Mouse (Mus musculus) lung, postnatal 14 days (tissue): ENCODE results near the gene Tsen54.
A peak's percentile ranks its signal among the peaks of the same experiment; 100 is the strongest.
"Not testable (repeated sequence)": the region's sequence is repeated elsewhere in the genome, so short reads cannot be mapped to it uniquely, and the experiment has no call there.

ENCODE experiments used
- DNase-seq: peaks from one replicate; pipeline ENCODE4 v3.0.0; 2021

Tsen54 gene

GRCm38 (mm10) chr11:115831518-115831917 is 17.0 kb downstream of the Tsen54 start:
- DNase-seq = no peak

- DNase-seq = no peak
Measured at GRCm38 (mm10) chr11:115832064-115832463, 17.5 kb downstream of the Tsen54 start.

- DNase-seq = peak; percentile 60
Measured at GRCm38 (mm10) chr11:115832523-115832922, 18.0 kb downstream of the Tsen54 start.

GRCm38 (mm10) chr11:115833021-115833513 is 18.5 kb downstream of the Tsen54 start:
- peak; percentile 43 for DNase-seq

GRCm38 (mm10) chr11:115834033-115834432 is 19.5 kb downstream of the Tsen54 start:
- no peak for DNase-seq

GRCm38 (mm10) chr11:115836656-115837395 is 22.3 kb downstream of the Tsen54 start:
- no peak for DNase-seq

- DNase-seq = no peak
Measured at GRCm38 (mm10) chr11:115837606-115838345, 23.3 kb downstream of the Tsen54 start.

GRCm38 (mm10) chr11:115838895-115839311 is 24.4 kb downstream of the Tsen54 start:
- peak; percentile 41 for DNase-seq

- no peak for DNase-seq
Measured at GRCm38 (mm10) chr11:115839732-115840131, 25.2 kb downstream of the Tsen54 start.

GRCm38 (mm10) chr11:115841044-115841443 is 26.5 kb downstream of the Tsen54 start:
- DNase-seq = no peak

- DNase-seq = peak; percentile 33
Measured at GRCm38 (mm10) chr11:115841961-115842550, 27.5 kb downstream of the Tsen54 start.

GRCm38 (mm10) chr11:115843141-115843890 is 28.8 kb downstream of the Tsen54 start:
- no peak for DNase-seq

- DNase-seq = no peak
Measured at GRCm38 (mm10) chr11:115843891-115844239, 29.3 kb downstream of the Tsen54 start.

- no peak for DNase-seq
Measured at GRCm38 (mm10) chr11:115844240-115844639, 29.7 kb downstream of the Tsen54 start.

GRCm38 (mm10) chr11:115845819-115846218 is 31.3 kb downstream of the Tsen54 start:
- no peak for DNase-seq

- DNase-seq = no peak
Measured at GRCm38 (mm10) chr11:115854674-115855073, 40.1 kb downstream of the Tsen54 start.

- not testable (repeated sequence) for DNase-seq
Measured at GRCm38 (mm10) chr11:115857146-115857545, 42.6 kb downstream of the Tsen54 start.

GRCm38 (mm10) chr11:115857936-115858335 is 43.4 kb downstream of the Tsen54 start:
- no peak for DNase-seq

- no peak for DNase-seq
Measured at GRCm38 (mm10) chr11:115858354-115858753, 43.8 kb downstream of the Tsen54 start, which contains the start of gene Myo15b. Gene Myo15b (plus strand): TSS chr11:115858406.

- peak; percentile 94 for DNase-seq
Measured at GRCm38 (mm10) chr11:115859143-115859945, 44.8 kb downstream of the Tsen54 start.

GRCm38 (mm10) chr11:115863895-115864294 is 49.4 kb downstream of the Tsen54 start:
- no peak for DNase-seq

- DNase-seq = peak; percentile 11
Measured at GRCm38 (mm10) chr11:115869393-115869792, 54.9 kb downstream of the Tsen54 start.
